Mouse (Mus musculus) kidney, adult 10 weeks (tissue): Measurements from ENCODE around the gene Nmnat1. TPM values are rescaled to one million over a fixed set of nuclear protein-coding genes. Genes with fewer than 3 reads are reported as not detected.

Experiments
- polyA plus RNA-seq: library from polyadenylated mRNA; stranded (reverse); fragments of 350-450 nt; fragmentation: Illumina TruSeq; extraction: RNeasy Lipid Tissue Mini Kit (QIAGEN cat#74804); gene quantifications from one replicate; pipeline ENCODE4 v1.2.3, GENCODE M21; 2014; ENCODE audit warnings: low read depth, low replicate concordance

Nmnat1 gene
- polyA plus RNA-seq, result 5.3 TPM

GRCm38 (mm10) chr4:149485053-149485824 lies at the start of gene Nmnat1, which contains the start of gene Lzic:
TSS of gene Nmnat1 (minus strand) at chr4:149485202.
TSS of gene Lzic (plus strand) at chr4:149485229.

GRCm38 (mm10) chr4:149517868-149518340 lies 32.9 kb upstream of the Nmnat1 start, which contains the start of gene Ctnnbip1:
TSS of gene Ctnnbip1 (plus strand) at chr4:149518236.

GRCm38 (mm10) chr4:149477078-149477477 lies 7.9 kb downstream of the Nmnat1 start, which contains the start of gene Tmem274:
TSS of gene Tmem274 (plus strand) at chr4:149477378.

GRCm38 (mm10) chr4:149454879-149455278 lies 30.1 kb downstream of the Nmnat1 start, which contains the start of gene Rbp7:
TSS of gene Rbp7 (minus strand) at chr4:149454978.

GRCm38 (mm10) chr4:149426325-149427199 lies 58.4 kb downstream of the Nmnat1 start, which contains the start of gene Ube4b:
TSS of gene Ube4b (minus strand) at chr4:149426749.

Other genes with a start within 250 kb of the Nmnat1 start
- 47.3 TPM for gene Kif1b, start 177.5 kb downstream of the Nmnat1 start, polyA plus RNA-seq
- gene Ube4b, start 58.5 kb downstream of the Nmnat1 start, polyA plus RNA-seq, result 20.5 TPM
- not detected for gene Rbp7, start 30.2 kb downstream of the Nmnat1 start, polyA plus RNA-seq
- gene Tmem274, start 7.8 kb downstream of the Nmnat1 start, polyA plus RNA-seq, result not detected
- 13.5 TPM for gene Lzic, start within 50 bp of the Nmnat1 start, polyA plus RNA-seq
- gene Ctnnbip1, start 33.0 kb upstream of the Nmnat1 start, polyA plus RNA-seq, result 7.8 TPM
- gene Clstn1, start 101.3 kb upstream of the Nmnat1 start, polyA plus RNA-seq, result 9.2 TPM
- 0.08 TPM for gene Pik3cd, start 217.4 kb upstream of the Nmnat1 start, polyA plus RNA-seq